Mouse (Mus musculus): ENCODE measurements at regions not wholly inside any gene's neighbourhood (a gene's known extent, or its start where the extent isn't known, plus 50 kb on each side); places are given as distances from the start of the nearest gene placed in this dataset.

- H3K27me3 ChIP-seq (replicated peaks; ENCODE audit: control insufficient read depth, insufficient read depth, low read length): no peaks in the 10 kb centered on the region
- WGBS: 46% methylated on average over 5 of the region's 5 CpGs
- no peak for DNase-seq
- H3K4me1 ChIP-seq (ENCODE audit: control insufficient read depth, insufficient read depth, low read length): no peaks in the 10 kb centered on the region
- H3K4me3 ChIP-seq (ENCODE audit: insufficient read depth, low read depth, low read length): no peak overlapping the region
- H3K27ac ChIP-seq (ENCODE audit: insufficient read depth, low read depth, low read length): no peak overlapping the region
- no peaks in the 10 kb centered on the region for H3K36me3 ChIP-seq (ENCODE audit: control insufficient read depth, insufficient read depth, low read length)
- TF ChIP-seq POLR2A (IDR thresholded peaks at IDR 0.05; ENCODE audit: low read depth, low read length) (no peak), CTCF (conservative IDR thresholded peaks at IDR 0.05; ENCODE audit: insufficient read depth, insufficient read length, low read depth, low read length) (no peak)
These were observed 136.6 kb upstream of the Tom1l1 start for GRCm38 (mm10) chr11:90824761-90825160.

- no peak overlapping the region for H3K4me3 ChIP-seq (ENCODE audit: insufficient read depth, low read depth, low read length)
- no peaks in the 10 kb centered on the region for H3K36me3 ChIP-seq (ENCODE audit: control insufficient read depth, insufficient read depth, low read length)
- TF ChIP-seq POLR2A (IDR thresholded peaks at IDR 0.05; ENCODE audit: low read depth, low read length): no peak
- no peak for TF ChIP-seq CTCF (conservative IDR thresholded peaks at IDR 0.05; ENCODE audit: insufficient read depth, insufficient read length, low read depth, low read length)
- DNase-seq: no peak
- H3K27ac ChIP-seq (ENCODE audit: insufficient read depth, low read depth, low read length): no peak overlapping the region
- H3K4me1 ChIP-seq (ENCODE audit: control insufficient read depth, insufficient read depth, low read length): no peaks in the 10 kb centered on the region
- WGBS: 62% methylated on average over 2 of the region's 2 CpGs
- H3K27me3 ChIP-seq (replicated peaks; ENCODE audit: control insufficient read depth, insufficient read depth, low read length): no peaks in the 10 kb centered on the region; the same call in 1 of the 2 replicates
These were observed 128.6 kb upstream of the Tom1l1 start for GRCm38 (mm10) chr11:90816727-90817126.

GRCm38 (mm10) chr11:90814471-90814870 is 126.3 kb upstream of the Tom1l1 start:
- no peak overlapping the region for H3K4me3 ChIP-seq (ENCODE audit: insufficient read depth, low read depth, low read length)
- TF ChIP-seq CTCF (conservative IDR thresholded peaks at IDR 0.05; ENCODE audit: insufficient read depth, insufficient read length, low read depth, low read length) (no peak), POLR2A (IDR thresholded peaks at IDR 0.05; ENCODE audit: low read depth, low read length) (no peak)
- WGBS: 68% methylated on average over 5 of the region's 5 CpGs
- no peaks in the 10 kb centered on the region for H3K4me1 ChIP-seq (ENCODE audit: control insufficient read depth, insufficient read depth, low read length)
- no peaks in the 10 kb centered on the region; the same call in 1 of the 2 replicates for H3K27me3 ChIP-seq (replicated peaks; ENCODE audit: control insufficient read depth, insufficient read depth, low read length)
- no peak for DNase-seq
- no peaks in the 10 kb centered on the region for H3K36me3 ChIP-seq (ENCODE audit: control insufficient read depth, insufficient read depth, low read length)
- H3K27ac ChIP-seq (ENCODE audit: insufficient read depth, low read depth, low read length): no peak overlapping the region

GRCm38 (mm10) chr11:90812971-90813370 is 124.8 kb upstream of the Tom1l1 start:
- Histone ChIP-seq H3K36me3 (ENCODE audit: control insufficient read depth, insufficient read depth, low read length) (no peaks in the 10 kb centered on the region), H3K27ac (ENCODE audit: insufficient read depth, low read depth, low read length) (no peak overlapping the region), H3K4me3 (ENCODE audit: insufficient read depth, low read depth, low read length) (no peak overlapping the region), H3K27me3 (replicated peaks; ENCODE audit: control insufficient read depth, insufficient read depth, low read length) (no peaks in the 10 kb centered on the region), H3K4me1 (ENCODE audit: control insufficient read depth, insufficient read depth, low read length) (no peaks in the 10 kb centered on the region)
- TF ChIP-seq POLR2A (IDR thresholded peaks at IDR 0.05; ENCODE audit: low read depth, low read length) (no peak), CTCF (conservative IDR thresholded peaks at IDR 0.05; ENCODE audit: insufficient read depth, insufficient read length, low read depth, low read length) (no peak)
- no peak for DNase-seq
- WGBS: 82% methylated on average over 2 of the region's 2 CpGs

- Histone ChIP-seq H3K4me3 (ENCODE audit: insufficient read depth, low read depth, low read length) (no peak overlapping the region), H3K27ac (ENCODE audit: insufficient read depth, low read depth, low read length) (no peak overlapping the region), H3K27me3 (replicated peaks; ENCODE audit: control insufficient read depth, insufficient read depth, low read length) (no peaks in the 10 kb centered on the region), H3K4me1 (ENCODE audit: control insufficient read depth, insufficient read depth, low read length) (no peaks in the 10 kb centered on the region), H3K36me3 (ENCODE audit: control insufficient read depth, insufficient read depth, low read length) (no peaks in the 10 kb centered on the region)
- WGBS: 81% methylated on average over 4 of the region's 4 CpGs
- TF ChIP-seq POLR2A (IDR thresholded peaks at IDR 0.05; ENCODE audit: low read depth, low read length) (no peak), CTCF (conservative IDR thresholded peaks at IDR 0.05; ENCODE audit: insufficient read depth, insufficient read length, low read depth, low read length) (no peak)
- no peak for DNase-seq
These were observed 124.4 kb upstream of the Tom1l1 start for GRCm38 (mm10) chr11:90812530-90812929.

- whole genome bisulfite sequencing: 72% methylated on average over 1 of the region's 1 CpGs
- no peak for DNase-seq
- no peaks in the 10 kb centered on the region for H3K4me1 ChIP-seq (ENCODE audit: control insufficient read depth, insufficient read depth, low read length)
- H3K4me3 ChIP-seq (ENCODE audit: insufficient read depth, low read depth, low read length): no peak overlapping the region
- no peaks in the 10 kb centered on the region for H3K27me3 ChIP-seq (replicated peaks; ENCODE audit: control insufficient read depth, insufficient read depth, low read length)
- no peak overlapping the region for H3K27ac ChIP-seq (ENCODE audit: insufficient read depth, low read depth, low read length)
- TF ChIP-seq CTCF (conservative IDR thresholded peaks at IDR 0.05; ENCODE audit: insufficient read depth, insufficient read length, low read depth, low read length) (no peak), POLR2A (IDR thresholded peaks at IDR 0.05; ENCODE audit: low read depth, low read length) (no peak)
- H3K36me3 ChIP-seq (ENCODE audit: control insufficient read depth, insufficient read depth, low read length): no peaks in the 10 kb centered on the region
These were observed 120.3 kb upstream of the Tom1l1 start for GRCm38 (mm10) chr11:90808443-90808842.

GRCm38 (mm10) chr11:90807343-90807742 is 119.2 kb upstream of the Tom1l1 start:
- 82% methylated on average over 5 of the region's 5 CpGs for WGBS
- Histone ChIP-seq H3K36me3 (ENCODE audit: control insufficient read depth, insufficient read depth, low read length) (no peaks in the 10 kb centered on the region), H3K27me3 (replicated peaks; ENCODE audit: control insufficient read depth, insufficient read depth, low read length) (no peaks in the 10 kb centered on the region), H3K27ac (ENCODE audit: insufficient read depth, low read depth, low read length) (no peak overlapping the region), H3K4me1 (ENCODE audit: control insufficient read depth, insufficient read depth, low read length) (no peaks in the 10 kb centered on the region), H3K4me3 (ENCODE audit: insufficient read depth, low read depth, low read length) (no peak overlapping the region)
- no peak for DNase-seq
- no peak for TF ChIP-seq CTCF (conservative IDR thresholded peaks at IDR 0.05; ENCODE audit: insufficient read depth, insufficient read length, low read depth, low read length)
- TF ChIP-seq POLR2A (IDR thresholded peaks at IDR 0.05; ENCODE audit: low read depth, low read length): no peak

Measured in kidney, adult 2 months (tissue).